Mouse (Mus musculus) heart, embryonic 16.5 days (tissue): ENCODE results near the gene Epyc. TPM values are rescaled to one million over a fixed set of nuclear protein-coding genes. Genes with fewer than 3 reads are reported as not detected.
"Not testable (repeated sequence)": the region's sequence is repeated elsewhere in the genome, so short reads cannot be mapped to it uniquely, and the experiment has no call there.

ENCODE experiments used
- ATAC-seq: fragments of 200-750 bp; cut with Nextera tagmentation; replicated peaks from 2 replicates; pipeline ENCODE4 v1.8.0; 2017; ENCODE audit warnings: moderate number of reproducible peaks; ENCODE audit not compliant: insufficient read depth, low FRiP score; ENCODE audit errors: extremely low read depth
- H3K27ac ChIP-seq: fragments of 300-500 bp; sonication (generic); 2 replicates; pipeline ENCODE4 v1.5.1; 2014; ENCODE audit warnings: mild to moderate bottlenecking, low read length, control low read depth, moderate library complexity
- H3K27me3 ChIP-seq: fragments of 300-500 bp; sonication (generic); 2 replicates; pipeline ENCODE4 v1.6.1; 2014; ENCODE audit warnings: low read length, mixed read lengths; ENCODE audit not compliant: control insufficient read depth, insufficient read depth
- H3K36me3 ChIP-seq: fragments of 300-500 bp; sonication (generic); 2 replicates; pipeline ENCODE4 v1.6.1; 2014; ENCODE audit not compliant: control insufficient read depth, insufficient read depth
- H3K4me1 ChIP-seq: fragments of 300-500 bp; sonication (generic); 2 replicates; pipeline ENCODE4 v1.6.1; 2014; ENCODE audit warnings: low read length, mixed read lengths; ENCODE audit not compliant: control insufficient read depth, insufficient read depth
- H3K4me2 ChIP-seq: fragments of 300-500 bp; sonication (generic); 2 replicates; pipeline ENCODE4 v1.6.1; 2014; ENCODE audit warnings: low read depth, mild to moderate bottlenecking, control low read depth, low read length
- H3K4me3 ChIP-seq: fragments of 300-500 bp; sonication (generic); 2 replicates; pipeline ENCODE4 v1.5.1; 2014; ENCODE audit warnings: mild to moderate bottlenecking, control low read depth, low read length
- H3K9ac ChIP-seq: fragments of 300-500 bp; sonication (generic); 2 replicates; pipeline ENCODE4 v1.6.1; 2014; ENCODE audit warnings: low read length, control low read depth
- H3K9me3 ChIP-seq: fragments of 300-500 bp; sonication (generic); replicated peaks from 2 replicates; pipeline ENCODE4 v1.6.1; 2016; ENCODE audit warnings: low read length; ENCODE audit not compliant: control insufficient read depth
- WGBS: fragments of 180-500 bp; shearing (Covaris S2); extraction: QIAGEN DNeasy Blood & Tissue Kit; methylation state at CpG from one replicate; pipeline ENCODE4 v1.1.7; 2014; 5-methylcytosine and 5-hydroxymethylcytosine counted together
- polyA plus RNA-seq: library from polyadenylated mRNA; unstranded; fragments of >200 nt; fragmentation: Nextera tagmentation; extraction: Ambion mirVana; gene quantifications from 2 replicates; pipeline ENCODE4 v1.2.1, GENCODE M21; 2015

Gene Epyc
- polyA plus RNA-seq, 1 experiment from 2014 or later = 1.3 TPM

DNA sequence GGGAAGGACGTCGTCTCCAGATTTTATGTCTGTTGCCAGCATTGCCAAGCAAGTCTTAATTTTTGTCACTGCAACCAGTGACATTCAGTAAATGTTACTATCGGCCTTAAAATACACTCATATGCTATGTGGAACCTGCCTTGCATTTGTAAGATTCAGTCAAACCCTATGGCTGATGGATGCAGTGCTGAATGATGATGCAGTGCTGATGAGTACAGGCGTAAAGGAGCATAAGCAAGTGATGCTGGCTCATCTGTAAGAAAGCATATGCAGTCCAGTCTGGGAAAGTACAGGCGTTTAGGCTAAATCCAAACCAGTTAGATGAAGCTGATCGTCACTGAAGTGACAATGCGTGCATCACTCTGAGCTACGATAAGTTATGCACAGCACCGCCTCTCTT lies 78.8 kb downstream of the Epyc start:
- no peak overlapping the region for H3K4me3 ChIP-seq
- no peaks in the 10 kb centered on the region for H3K36me3 ChIP-seq
- no peak overlapping the region for H3K27ac ChIP-seq
- WGBS = 90% methylated on average over 9 of the region's 9 CpGs
- H3K27me3 ChIP-seq = no peaks in the 10 kb centered on the region
- peaks cover 2% of the 10 kb centered on the region; the same call in 1 of the 2 replicates for H3K4me1 ChIP-seq
- no peaks in the 10 kb centered on the region for H3K9me3 ChIP-seq
- H3K9ac ChIP-seq = no peak overlapping the region
- H3K4me2 ChIP-seq = no peak overlapping the region
- no peak for ATAC-seq

DNA sequence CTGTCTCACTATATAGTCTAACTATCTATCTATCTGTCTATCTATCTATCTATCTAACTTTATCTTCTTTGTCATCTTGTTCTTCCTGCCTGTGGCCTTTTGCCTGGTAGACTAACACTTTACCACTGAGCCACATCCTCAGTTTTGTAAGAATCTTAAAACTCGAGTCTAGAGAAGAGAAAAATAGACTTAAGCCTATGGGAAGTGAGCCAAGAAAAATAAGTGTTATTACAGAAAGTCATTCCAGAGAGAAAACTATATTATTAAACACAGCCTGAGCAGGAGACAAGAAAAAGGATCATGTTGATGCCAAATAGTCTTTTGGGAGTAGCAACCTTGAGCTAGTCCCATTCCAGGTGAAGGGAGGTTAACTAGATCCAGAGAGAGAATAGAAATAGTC lies 82.1 kb downstream of the Epyc start:
- Histone ChIP-seq H3K36me3 (no peaks in the 10 kb centered on the region), H3K27me3 (no peaks in the 10 kb centered on the region), H3K4me1 (no peaks in the 10 kb centered on the region), H3K4me2 (no peak overlapping the region), H3K9me3 (no peaks in the 10 kb centered on the region), H3K27ac (no peak overlapping the region), H3K4me3 (no peak overlapping the region), H3K9ac (no peak overlapping the region)
- no peak for ATAC-seq
- WGBS = 33% methylated on average over 1 of the region's 1 CpGs

DNA sequence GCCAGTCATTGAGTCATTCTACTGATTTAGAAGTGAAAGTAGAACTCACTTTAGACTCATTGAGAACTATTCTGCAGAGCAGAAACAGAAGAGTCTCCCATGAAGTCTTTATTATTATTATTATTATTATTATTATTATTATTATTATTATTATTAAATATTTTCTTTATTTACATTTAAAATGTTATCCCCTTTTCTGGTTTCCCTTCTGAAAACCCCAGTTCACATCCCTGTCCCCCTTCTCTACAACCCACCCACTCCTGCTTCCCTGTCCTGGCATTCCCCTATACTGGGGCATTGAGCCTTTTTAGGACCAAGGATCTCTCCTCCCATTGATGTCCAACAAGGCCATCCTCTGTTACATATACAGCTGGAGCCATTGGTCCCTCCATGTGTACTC lies 82.8 kb downstream of the Epyc start, which contains the start of gene C030005K15Rik:
Gene C030005K15Rik, minus strand, starts transcription at position 101 of the 400 bp plus-strand sequence.
- not testable (repeated sequence) for H3K9ac ChIP-seq, H3K9me3 ChIP-seq, H3K4me1 ChIP-seq, H3K4me3 ChIP-seq, H3K27ac ChIP-seq, H3K36me3 ChIP-seq, H3K4me2 ChIP-seq, ATAC-seq, H3K27me3 ChIP-seq

Other genes with a start within 250 kb of the Epyc start
- 314 and 356 TPM in 2 replicates for gene Dcn, start 164.5 kb upstream of the Epyc start, polyA plus RNA-seq
- gene Lum, start 78.9 kb upstream of the Epyc start, polyA plus RNA-seq = 91.3 and 93.1 TPM in 2 replicates
- gene Kera, start 37.2 kb upstream of the Epyc start, polyA plus RNA-seq = 0.21 and 0.35 TPM in 2 replicates
- gene Ccer1, start 49.0 kb downstream of the Epyc start, polyA plus RNA-seq = not detected in 2 replicates
- gene C030005K15Rik, start 82.7 kb downstream of the Epyc start, polyA plus RNA-seq = not detected in 2 replicates